Mouse (Mus musculus) embryo, embryonic 11.5 days (tissue): ENCODE results near the gene Gm7029.

ENCODE experiments used
- DNase-seq: peaks from one replicate; pipeline ENCODE4 v3.0.0-alpha.2; 2012; ENCODE audit warnings: low read depth, low spot score

Gene Gm7029

GRCm38 (mm10) chr17:33913264-33913663, 39.6 kb downstream of the Gm7029 start:
- DNase-seq: no peak

GRCm38 (mm10) chr17:33913905-33914304, 40.3 kb downstream of the Gm7029 start:
- DNase-seq: no peak

GRCm38 (mm10) chr17:33914969-33915391, 41.3 kb downstream of the Gm7029 start:
- DNase-seq: no peak

- peak; percentile 97 for DNase-seq
Measured at GRCm38 (mm10) chr17:33915671-33916250, 42.1 kb downstream of the Gm7029 start, which contains the start of the genes Tapbp and Zbtb22. Gene Tapbp (plus strand): TSS chr17:33915899. Gene Zbtb22 (plus strand): TSS chr17:33915904.

GRCm38 (mm10) chr17:33916294-33916693, 42.7 kb downstream of the Gm7029 start:
- peak; percentile 61 for DNase-seq

- DNase-seq: no peak
Measured at GRCm38 (mm10) chr17:33916847-33917655, 43.4 kb downstream of the Gm7029 start.

GRCm38 (mm10) chr17:33917656-33918292, 44.1 kb downstream of the Gm7029 start:
- no peak for DNase-seq

- no peak for DNase-seq
Measured at GRCm38 (mm10) chr17:33918293-33919203, 44.9 kb downstream of the Gm7029 start.

GRCm38 (mm10) chr17:33919351-33920281, 46.0 kb downstream of the Gm7029 start:
- no peak for DNase-seq

GRCm38 (mm10) chr17:33920282-33921097, 46.9 kb downstream of the Gm7029 start:
- DNase-seq: peak; percentile 75

GRCm38 (mm10) chr17:33921361-33921760, 47.7 kb downstream of the Gm7029 start:
- DNase-seq: no peak
